Mouse (Mus musculus) hindlimb bud, embryonic 11.5 days (tissue): ENCODE measurements at regions not wholly inside any gene's neighbourhood (a gene's known extent, or its start where the extent isn't known, plus 50 kb on each side); places are given as distances from the start of the nearest gene placed in this dataset.

ENCODE experiments used
- DNase-seq: peaks from one replicate; pipeline ENCODE4 v3.0.0-alpha.2; 2012; ENCODE audit warnings: low read depth, low spot score; ENCODE audit errors: extremely low spot score

DNA sequence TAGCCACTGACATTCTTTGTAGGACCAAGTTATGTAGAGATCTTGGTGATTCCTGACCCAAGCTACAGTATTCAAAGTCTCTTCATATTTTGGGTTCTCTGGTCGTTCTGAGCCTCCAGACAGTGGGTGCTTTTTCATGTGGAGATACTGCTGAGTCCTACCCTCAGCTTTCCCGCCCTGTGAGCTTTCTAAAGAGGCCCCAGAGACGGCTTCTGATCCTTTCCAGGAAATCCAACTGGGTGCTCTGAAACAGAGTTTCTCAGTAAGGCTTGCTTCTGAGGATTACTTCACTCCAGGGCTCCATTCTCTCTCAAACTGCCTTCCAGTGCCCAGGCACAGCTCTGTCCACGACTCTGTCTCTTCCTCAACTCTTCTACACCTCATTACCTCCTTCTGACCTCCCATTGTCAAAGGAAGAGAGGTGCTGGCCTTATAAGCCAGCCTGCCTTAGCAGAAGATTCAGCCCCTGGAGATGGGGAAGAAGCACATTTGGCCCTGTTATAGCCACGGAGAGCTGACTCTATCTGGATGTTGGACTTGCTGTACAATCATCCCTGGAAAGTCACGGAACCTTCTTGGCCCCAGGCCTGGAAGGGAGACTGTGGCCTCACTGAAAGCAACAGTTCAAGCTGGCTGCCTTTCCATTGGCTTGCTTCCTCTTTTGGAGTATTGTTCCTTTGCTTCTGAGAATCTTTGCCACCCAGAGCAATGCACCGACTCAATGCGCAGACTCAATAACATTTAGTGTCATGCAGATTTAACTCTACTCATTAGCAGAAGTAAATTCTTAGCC lies 1306.9 kb upstream of the A1bg start:
- DNase-seq: no peak

DNA sequence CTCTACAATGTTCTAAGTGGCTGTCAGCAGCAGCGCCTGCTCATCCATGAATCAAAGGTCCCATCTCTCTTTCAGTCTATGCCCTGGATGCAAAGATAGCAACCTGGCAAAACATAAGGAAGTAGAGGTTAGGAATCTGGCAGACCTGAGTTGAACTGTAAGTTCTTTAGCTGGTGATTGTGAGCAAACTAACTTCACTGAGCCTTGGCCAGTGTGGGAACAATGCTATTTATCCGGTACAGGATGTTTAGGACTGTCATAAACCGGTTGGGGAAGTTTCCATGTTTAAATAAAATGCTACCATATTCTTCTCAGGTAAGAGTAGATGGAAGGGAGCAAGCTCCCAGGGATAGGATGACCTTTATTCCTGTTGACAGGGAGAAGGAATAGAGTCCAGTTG lies 1306.2 kb upstream of the A1bg start:
- no peak for DNase-seq

DNA sequence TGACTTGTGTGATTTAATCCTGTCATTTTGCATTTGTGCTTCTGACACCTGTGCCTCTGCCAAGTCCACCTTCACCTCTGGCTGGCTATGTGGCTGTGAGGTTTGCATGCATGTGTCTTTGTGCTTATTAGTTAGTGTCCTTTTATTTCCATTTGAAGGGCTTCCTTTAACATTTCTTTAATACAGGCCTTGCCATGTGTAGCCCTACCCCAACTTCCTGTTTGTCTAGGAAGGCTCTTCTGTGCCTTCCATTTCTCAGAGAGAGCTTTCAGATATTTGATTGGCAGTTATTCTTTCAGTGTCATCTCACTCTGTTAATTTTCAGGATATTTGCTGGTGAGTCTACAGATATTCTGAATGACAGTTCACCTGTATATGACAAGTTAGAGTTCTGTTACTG lies 1302.0 kb upstream of the A1bg start:
- DNase-seq: no peak

DNA sequence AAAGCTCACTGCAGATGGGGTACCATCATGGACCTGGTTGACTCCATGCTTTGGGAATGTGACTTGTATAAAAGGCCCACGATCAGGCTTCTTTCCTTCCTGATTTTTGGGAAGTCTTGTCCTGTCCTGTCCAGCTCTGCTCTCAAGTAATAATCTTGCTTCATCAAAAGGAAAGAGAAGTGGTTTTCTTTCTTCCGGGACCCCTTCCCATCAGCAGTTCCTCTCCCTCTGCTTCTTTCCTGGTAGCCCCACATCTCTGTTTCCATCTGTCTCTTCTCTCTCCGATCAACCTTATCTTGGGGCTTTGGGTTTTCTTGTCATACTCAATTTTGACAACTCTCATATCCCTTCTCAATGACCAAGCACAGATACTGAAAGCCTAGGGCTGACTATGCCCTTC lies 1301.4 kb upstream of the A1bg start:
- DNase-seq: no peak

DNA sequence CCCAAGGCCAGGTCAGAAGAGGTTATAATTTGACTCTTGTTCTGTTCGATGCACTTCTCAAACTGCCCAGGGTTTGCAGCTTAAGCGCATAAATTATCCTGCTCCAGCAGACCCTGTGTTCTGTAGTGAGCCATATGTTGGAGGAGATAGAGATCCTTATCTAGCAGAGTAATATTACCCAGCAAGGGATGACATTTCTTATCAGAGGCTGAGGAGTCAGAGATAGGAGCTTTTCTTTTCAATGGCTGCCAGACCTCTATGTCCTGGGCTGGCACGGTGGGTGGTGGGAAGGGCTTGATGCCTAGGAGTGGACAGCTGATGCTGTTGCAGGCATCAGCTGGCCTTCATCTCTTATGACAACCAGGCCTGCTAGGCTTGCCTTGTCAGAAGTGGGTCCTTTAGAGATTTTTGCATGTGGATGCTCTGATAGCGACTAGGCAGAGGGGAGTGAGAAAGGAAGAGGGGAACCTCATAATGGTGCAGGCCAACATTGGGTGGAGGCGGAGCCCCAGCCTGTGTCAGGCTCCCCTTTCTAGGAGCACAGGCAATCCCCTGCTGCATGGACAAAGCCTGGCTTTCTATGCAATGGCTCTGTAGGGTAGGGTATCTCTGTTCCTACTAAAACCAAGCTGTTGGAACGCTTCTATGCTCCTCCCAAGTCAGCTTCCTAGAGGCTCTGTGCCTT lies 1300.5 kb upstream of the A1bg start:
- DNase-seq: no peak

DNA sequence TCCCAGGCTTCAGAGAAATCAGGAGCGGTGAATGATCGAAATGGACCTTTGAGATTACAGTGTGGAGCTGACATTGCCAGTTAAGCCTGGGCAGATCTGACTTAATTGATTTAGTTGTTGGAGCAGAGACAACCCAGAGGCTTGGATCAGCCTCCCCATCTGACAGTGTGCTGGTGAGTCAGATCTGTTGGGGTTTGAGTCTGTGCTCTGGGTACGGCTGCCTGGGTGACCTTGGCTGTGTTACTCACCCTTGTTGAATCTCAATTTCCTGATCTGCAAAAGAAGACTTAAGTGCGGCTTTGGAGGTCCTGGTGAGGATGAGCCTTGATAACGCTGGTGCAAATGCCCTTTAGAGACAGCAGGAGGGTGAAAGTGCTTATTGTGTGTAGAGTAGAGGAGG lies 1299.9 kb upstream of the A1bg start:
- no peak for DNase-seq

DNA sequence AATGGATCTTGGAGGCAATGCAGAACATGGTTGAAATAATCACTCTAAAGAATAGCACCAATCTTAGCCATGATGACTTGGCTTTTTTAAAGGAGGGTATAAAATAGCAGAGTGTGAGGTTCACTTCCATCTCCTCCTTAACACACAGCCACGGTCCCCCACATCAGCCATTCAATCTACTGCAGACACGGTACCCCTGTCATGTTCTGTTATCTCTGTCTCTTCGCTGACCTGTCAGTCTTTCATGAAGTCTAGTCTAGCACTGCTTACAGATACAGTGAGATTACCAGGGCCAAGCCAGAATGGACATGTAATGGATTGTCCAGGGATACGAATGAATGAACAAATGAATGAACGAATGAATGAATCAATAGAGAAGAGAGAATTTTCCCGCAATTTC lies 1299.4 kb upstream of the A1bg start:
- DNase-seq: no peak

DNA sequence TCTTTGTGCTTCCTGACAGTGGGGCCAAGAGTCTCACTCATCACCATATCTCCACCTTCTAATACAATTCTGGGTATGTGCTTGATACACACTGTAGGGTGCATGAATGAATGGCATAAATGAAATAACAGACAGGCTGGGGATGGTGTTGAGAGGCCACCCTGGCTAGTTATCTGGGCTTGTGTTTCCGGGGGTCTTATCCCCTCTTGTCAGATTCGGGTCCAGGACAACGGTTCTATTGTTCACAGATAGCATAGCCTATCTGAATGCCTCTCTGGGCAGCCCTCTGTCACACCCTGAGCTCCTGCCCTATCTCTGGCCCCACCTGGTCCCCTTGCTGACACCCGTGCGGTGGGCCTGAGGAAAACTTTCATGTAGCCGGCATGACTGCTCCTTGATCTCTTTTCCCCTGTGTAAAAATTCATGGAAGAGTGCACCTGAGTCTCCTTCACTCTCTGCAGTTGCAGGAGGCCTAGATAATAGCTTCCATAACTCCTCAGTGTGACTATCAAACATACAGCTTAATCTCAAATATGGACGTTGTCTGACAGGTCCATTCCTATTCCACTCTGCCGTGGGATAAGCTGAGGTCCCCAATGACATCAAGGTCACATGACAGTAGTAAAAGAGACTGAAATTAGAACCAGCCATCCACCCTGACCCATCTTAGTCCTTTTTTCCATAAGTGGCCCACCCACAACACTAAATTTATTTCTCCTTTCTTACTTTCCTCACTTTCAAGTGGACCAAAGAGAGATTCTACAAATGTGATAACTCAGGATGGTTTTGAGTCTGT lies 1298.4 kb upstream of the A1bg start:
- DNase-seq: no peak

DNA sequence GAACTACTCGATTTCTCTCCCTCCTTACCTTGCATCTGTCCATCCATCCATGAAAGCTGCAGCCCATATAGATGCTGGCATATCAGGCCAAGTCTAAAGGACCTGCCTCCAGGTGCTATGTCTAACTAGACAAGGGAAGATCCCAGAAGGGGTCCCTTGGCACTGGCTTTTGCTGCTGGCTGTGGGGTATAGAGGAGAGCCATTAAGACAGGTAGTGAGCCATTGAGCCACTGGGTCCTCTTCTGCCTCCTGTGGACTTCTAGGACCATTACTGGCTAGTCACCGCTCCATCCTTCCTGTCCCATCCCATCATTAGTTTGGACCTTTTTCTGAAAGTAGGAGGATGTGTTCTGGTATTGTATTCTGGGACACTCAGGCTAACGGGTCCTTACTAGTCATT lies 1297.8 kb upstream of the A1bg start:
- no peak for DNase-seq

DNA sequence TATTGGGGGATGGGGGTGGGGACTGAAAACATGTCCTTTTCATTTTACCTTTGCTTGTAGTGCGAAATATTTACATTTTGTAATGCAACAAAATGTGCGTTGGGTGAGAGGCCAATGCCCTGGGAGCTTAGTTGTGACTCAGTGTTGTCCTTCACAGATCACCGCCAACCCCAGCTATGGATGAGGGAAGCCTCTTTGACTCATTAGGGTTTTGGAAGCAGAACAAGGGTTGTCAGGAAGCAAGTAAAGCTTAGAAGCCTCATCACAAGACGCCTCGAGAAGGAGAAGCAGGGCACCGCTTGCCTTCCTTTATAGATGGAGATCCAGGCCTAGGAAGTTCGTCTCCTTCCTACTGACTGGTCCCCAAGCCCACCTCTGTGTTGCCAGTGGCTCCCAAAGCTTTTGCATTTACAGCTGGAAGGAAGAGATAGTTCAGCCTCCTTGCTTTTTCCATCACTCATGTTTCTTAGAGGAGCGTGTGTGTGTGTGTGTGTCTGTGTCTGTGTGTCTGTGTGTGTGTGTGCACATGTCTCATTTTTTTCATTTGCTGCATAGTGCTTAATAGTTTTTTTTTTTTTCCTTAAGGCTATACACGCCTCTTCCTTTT lies 1297.2 kb upstream of the A1bg start:
- no peak for DNase-seq

DNA sequence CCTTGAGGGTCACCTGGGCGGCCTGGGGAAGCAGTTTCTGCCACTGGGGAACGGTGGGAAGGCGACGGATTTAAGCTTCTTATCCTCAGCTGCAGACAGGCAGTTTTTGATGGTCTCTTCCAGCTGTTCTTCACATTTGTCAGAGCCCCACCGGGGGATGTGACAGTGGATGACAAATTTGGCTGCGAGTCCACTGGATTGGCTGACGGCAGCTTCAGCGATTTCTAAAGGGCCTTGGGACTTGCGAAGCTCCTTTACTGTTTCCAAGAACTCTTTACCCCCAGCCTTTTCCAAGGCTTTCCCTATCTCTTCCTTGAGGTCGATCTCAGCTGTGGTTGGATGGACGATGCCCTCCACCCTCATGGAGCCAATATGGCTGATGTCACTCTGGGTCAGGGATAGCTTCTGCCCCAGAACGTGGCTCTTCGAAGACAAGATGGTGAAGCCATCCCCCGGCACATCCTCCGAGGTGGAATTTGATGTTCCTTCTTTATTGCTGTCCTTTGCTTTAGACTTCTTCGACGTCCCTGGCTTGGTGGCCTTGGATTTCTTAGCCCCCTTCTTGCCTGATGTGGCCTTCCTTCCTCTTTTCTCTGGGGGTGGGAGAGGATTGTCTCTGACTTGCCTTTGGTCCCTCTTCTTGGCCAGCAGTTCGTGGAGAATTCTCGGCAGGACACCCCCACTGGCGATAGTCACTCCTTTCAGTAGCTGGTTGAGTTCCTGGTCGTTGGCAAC lies 1295.7 kb upstream of the A1bg start:
- DNase-seq: no peak

DNA sequence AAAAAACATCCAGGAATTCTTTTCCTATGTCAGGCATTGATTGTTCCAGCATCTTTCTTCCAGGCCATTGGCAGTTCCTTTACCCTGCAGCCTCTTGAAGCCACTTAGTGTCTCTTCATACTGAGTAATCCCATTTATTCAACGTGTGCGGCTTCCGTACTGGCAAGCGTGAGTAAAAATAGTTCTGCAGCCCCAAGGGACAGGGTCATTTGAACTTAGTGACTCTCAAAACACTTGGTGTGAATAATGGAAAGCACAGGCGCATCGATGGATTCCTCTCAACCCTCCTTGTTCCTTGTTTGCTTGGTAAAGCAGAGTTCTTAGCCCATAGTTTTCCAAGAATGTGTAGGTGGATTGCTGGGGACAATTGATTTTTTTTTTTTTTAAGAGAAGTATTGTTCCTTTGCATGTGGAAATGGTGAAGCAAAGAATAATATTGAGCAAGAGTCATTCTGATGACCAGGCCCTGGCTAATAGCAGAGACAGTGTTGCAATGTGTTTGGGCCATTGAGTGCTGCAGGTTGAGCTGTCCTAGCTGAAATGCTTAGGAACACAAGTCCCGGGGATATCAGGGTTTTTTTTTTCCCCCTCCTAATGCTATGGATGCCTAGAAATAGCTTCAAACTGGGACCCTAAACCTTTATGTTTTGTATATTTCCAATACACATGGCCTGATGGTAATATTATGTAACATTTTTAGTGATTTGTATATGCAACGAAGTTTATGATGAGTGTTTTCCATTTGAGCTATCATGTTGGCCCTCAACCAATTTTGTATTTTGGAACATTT lies 1294.1 kb upstream of the A1bg start:
- DNase-seq: no peak

DNA sequence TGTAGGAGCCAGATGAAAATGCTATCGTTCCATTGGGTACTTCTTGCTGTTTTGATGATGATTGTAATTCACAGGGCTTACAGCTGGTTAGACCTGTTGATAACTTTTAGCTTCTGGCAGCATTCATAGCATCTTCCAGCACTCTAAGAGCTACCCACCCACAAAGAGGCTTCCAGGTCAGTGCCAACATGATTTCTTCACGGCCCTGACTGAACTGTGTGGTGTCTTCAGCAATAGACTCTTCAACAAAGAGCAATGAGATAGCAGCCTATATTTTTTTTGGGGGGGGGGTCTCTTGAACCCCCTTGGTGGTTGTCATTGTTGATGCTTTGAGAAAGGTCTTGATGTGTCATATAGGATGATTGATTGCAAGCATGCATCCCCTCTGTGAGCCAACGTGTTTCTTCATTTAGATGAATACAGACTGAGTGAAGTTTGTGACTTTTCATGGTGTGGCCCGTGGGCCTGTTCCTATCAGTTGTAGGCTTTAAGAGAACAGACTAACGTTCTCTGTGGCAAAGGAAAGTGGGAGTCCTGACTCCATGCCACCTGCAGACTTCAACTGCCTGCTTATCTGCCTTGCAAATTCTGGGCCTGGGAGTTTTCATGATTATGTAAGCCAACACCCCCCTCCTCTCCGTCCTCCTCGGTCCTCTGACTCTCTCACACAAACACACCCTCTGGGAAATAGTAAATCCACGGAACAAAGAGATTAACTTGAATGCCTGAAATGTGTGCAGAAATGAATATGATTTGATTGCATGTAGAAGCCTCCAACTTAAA lies 1293.0 kb upstream of the A1bg start:
- DNase-seq: no peak

DNA sequence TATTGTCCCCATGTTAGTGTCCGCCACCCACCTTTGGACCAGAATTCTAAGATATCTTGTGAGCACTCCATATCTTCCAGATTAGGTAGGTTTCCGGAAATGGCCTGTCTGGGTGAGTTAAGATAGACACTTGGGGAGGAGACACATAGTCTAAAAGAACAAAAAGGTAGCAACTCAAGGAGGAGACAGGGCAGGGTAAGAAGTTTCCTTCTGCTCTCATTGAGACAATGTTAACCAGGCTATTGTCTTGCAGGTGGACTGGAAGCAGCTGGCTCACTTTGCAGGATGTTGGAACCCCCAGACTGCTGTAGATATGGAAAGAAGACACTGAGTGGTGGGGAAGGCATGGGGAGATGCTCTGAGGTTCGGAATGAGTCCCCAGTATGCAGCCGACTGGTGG lies 1291.5 kb upstream of the A1bg start:
- no peak for DNase-seq

DNA sequence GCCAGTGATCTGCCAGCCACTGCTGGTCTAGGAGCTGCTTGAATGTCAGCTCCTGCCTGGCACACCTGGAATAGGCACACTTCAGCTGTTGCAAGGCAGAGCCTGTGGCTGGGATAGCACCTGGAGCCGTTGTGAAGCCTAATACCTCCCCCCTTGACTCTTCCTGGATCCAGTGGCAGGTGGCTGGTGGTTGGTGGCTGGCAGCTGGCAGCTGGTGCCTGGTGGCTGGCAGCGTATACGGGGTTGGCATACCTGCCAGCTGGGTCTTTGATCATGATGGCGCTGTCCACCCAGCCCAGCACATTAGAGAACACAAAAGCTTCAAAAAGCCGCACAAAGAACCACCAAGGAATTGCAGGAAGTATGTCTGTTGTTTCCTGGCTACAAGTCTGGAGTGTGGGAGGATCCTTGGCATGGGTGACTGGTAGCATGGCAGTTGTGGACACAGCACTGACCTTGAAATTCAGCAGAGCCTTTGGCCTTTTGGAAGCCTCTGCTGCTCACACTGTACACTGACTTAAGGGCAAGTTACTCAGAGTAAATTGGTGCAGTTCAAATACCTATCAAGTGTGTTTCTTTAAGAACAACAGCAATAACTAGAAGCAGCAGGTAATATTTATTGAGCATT lies 1289.6 kb upstream of the A1bg start:
- no peak for DNase-seq

DNA sequence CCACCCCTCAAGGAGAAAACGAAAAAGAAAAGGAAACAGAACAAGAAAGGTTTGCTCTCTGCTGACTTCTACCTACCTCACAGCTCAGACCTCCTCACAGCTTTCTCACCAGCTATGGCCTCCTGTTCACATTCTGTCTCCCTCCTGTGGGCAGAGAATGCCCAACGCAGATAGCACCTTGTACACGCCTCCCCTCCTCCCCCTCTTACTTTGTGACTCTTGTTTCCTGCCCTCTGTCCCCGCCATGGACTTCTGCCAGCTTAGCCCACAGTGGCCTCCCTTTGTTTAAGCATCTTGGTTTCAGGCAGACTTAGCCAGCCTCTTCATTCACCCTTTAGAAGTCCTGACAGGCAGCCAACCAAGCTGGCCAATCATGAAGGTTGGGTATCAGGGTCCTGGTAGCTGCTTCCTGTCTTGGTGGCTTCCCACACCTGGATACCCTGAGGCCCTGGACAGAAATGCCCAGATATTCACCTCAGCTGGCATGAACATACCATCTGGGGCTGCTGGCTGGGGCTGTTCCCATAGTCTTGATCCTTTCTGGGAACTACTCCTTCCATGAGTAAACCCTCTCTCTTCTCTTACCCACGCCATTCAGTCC lies 1287.2 kb upstream of the A1bg start:
- no peak for DNase-seq

DNA sequence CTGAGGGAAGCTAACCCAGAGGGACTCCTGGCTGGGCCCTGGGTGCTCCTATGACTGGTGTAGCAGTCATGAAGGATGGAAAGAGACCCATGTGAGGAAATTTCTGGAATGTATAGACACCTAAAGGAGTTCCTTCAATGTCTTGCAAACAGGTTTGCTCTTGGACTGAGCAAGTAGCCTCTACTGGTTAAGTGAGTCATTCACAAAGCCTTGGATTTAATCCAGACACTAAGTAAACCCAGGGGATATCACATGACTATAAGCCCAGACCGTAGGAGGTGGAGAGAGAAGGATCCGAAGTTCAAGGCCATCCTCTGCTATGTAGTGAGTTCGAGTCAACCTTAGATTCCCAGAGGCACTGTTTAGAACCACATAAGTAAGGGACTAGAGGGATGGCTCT lies 1286.5 kb upstream of the A1bg start:
- no peak for DNase-seq

DNA sequence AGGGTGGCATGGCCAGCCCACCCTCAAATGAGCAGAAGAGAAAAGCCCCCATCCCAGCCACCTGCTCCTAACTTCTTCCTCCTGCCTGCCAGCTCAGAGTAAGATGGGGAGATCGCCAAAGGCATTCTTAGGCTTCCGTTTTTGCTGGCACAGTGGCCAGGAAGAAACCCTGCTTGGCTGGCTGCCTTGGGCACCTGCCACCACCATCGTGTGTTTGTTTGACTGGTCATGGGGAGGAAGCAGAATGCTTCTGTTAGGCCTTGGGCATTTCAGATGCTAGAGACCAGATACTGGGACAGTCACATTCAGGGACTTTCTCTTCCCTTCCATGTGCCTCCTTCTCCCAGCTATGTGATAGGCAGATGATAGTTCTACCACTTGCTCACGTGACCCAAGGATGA lies 1283.7 kb upstream of the A1bg start:
- DNase-seq: no peak
